Mouse (Mus musculus) megakaryocyte, embryonic 14.5 days (primary cell): ENCODE data around the gene Mrpl14.

Source experiments
- FLI1 ChIP-seq: IDR thresholded peaks from 2 replicates; pipeline ENCODE4 v1.6.1; 2012; ENCODE audit warnings: low read length, inconsistent platforms, mixed read lengths
- GATA1 ChIP-seq: IDR thresholded peaks from 3 replicates; pipeline ENCODE4 v1.6.1; 2012; ENCODE audit warnings: mixed read lengths, low read length, inconsistent platforms, borderline replicate concordance

DNA sequence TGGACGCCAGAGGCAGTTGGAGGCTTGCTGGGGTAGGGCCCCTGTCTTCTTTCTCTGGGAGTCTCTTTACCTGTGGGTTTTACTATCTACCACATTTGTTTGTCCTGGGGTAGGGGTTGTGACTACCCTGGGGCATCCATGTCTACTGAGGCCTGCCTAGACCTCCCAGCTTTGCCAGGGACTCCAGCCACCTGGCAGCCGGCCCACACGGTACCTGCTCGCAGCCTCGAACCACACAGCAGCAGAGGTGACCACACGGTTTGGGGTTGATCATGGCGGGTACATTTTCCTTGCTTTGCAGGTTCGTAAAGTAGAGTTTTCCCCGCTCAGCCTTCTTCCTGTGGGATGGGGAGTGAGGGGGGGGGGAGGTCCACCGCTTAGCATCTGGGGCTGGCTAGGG lies 18.6 kb upstream of the Mrpl14 start:
- TF ChIP-seq GATA1 (no peak), FLI1 (no peak)
